ENCODE assay signal across 12 mouse cellular contexts in the genomic region with DNA sequence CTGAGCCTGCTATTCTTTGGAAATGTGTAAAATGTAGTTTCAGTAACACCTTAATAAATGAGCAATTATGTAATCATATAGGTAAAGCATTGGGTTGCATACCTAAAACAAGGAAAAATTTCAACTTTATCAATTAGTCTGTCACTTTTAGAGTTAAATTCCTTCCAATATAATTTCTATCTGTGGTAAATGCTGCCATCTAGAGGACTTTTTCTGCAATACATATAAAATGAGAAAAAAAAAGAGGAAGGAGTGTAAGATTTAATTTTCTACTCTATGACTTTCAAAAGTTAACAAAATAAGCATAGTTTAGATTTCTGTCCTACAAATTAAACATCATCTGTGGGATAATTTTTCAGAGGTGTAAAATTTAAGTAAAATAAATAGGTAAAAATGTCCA. TPM values are rescaled to one million over a fixed set of nuclear protein-coding genes. Genes with fewer than 3 reads are reported as not detected.
DNase-seq lines count a peak whose midpoint lies in the region; ATAC-seq and TF ChIP-seq lines count a peak whose summit lies in the region.
"Had no signal": no experiment of that assay in that cellular context is flagged by ENCODE, and none has a peak within 500 bp of the region (broad histone marks: within the 10 kb centered on the region; RNA-seq: fewer than 3 reads in every experiment).

No protein-coding gene starts in this region.

- H3K27ac ChIP-seq in cerebellum, adult 2 months (ENCODE audit: insufficient read depth, low read length): no peak overlapping the region
- H3K27ac ChIP-seq in kidney, postnatal 0 days: no peak overlapping the region
- H3K27ac ChIP-seq in kidney, adult 2 months (ENCODE audit: insufficient read depth, low read depth, low read length): no peak overlapping the region
- H3K27ac ChIP-seq: embryonic facial prominence, embryonic 13.5 days had no signal

- no peak overlapping the region for H3K9ac ChIP-seq in kidney, postnatal 0 days (ENCODE audit: low read depth, low read length)
- H3K9ac ChIP-seq: embryonic facial prominence, embryonic 13.5 days had no signal

- no peaks in the 10 kb centered on the region for H3K9me3 ChIP-seq in kidney, postnatal 0 days (replicated peaks; ENCODE audit: low read length)
- H3K9me3 ChIP-seq in E14TG2a.4 (ENCODE audit: low read length): no peaks in the 10 kb centered on the region
- H3K9me3 ChIP-seq: embryonic facial prominence, embryonic 13.5 days had no signal

- peak; percentile 32; the same call in 1 of the 2 replicates for TF ChIP-seq CTCF in cerebellum, adult 2 months (IDR thresholded peaks at IDR 0.05; ENCODE audit: borderline replicate concordance, insufficient read depth, low read depth, low read length)
- TF ChIP-seq CTCF in kidney, postnatal 0 days (IDR thresholded peaks at IDR 0.05; ENCODE audit: low read depth): peak; percentile 74
- no peak for TF ChIP-seq CTCF in kidney, adult 2 months (conservative IDR thresholded peaks at IDR 0.05; ENCODE audit: insufficient read depth, insufficient read length, low read depth, low read length)
- TF ChIP-seq CTCF in E14TG2a.4 (conservative IDR thresholded peaks at IDR 0.05; ENCODE audit: low read length): peak; percentile 42; the same call in 1 of the 2 replicates

- no peak for DNase-seq in cerebellum, adult 2 months
- no peak for DNase-seq in cerebellum, postnatal 36 days
- DNase-seq in kidney, postnatal 0 days (ENCODE audit: low spot score): peak; percentile 64
- DNase-seq in kidney, adult 2 months: no peak
- DNase-seq in embryo, embryonic 9.5 days (ENCODE audit: extremely low spot score): peak; percentile 15
- DNase-seq in right cerebral cortex, postnatal 14 days: no peak
- DNase-seq: lung, adult 18-20 months; spleen, adult 18-20 months had no signal

- no peak for ATAC-seq in kidney, postnatal 0 days (replicated peaks; ENCODE audit: low FRiP score, low read depth)
- no peak for ATAC-seq in megakaryocyte, adult 5-6 weeks (ENCODE audit: poor library complexity, severe bottlenecking)

- no peak overlapping the region for H3K4me2 ChIP-seq in kidney, postnatal 0 days (ENCODE audit: low read length)
- H3K4me2 ChIP-seq: embryonic facial prominence, embryonic 13.5 days had no signal

- no peak overlapping the region for H3K4me3 ChIP-seq in cerebellum, adult 2 months (replicated peaks; ENCODE audit: insufficient read depth, low read depth, low read length)
- no peak overlapping the region for H3K4me3 ChIP-seq in kidney, postnatal 0 days (replicated peaks; ENCODE audit: low read depth, low read length)
- H3K4me3 ChIP-seq in kidney, adult 2 months (ENCODE audit: insufficient read depth, low read depth, low read length): no peak overlapping the region
- H3K4me3 ChIP-seq in E14TG2a.4 (replicated peaks; ENCODE audit: low read length): no peak overlapping the region
- H3K4me3 ChIP-seq: embryonic facial prominence, embryonic 13.5 days had no signal

- no peaks in the 10 kb centered on the region for H3K4me1 ChIP-seq in cerebellum, adult 2 months (ENCODE audit: control insufficient read depth, insufficient read depth, low read length)
- H3K4me1 ChIP-seq in kidney, postnatal 0 days (replicated peaks; ENCODE audit: insufficient read depth, low read length): no peaks in the 10 kb centered on the region
- no peaks in the 10 kb centered on the region for H3K4me1 ChIP-seq in kidney, adult 2 months (ENCODE audit: control insufficient read depth, insufficient read depth, low read length)
- no peaks in the 10 kb centered on the region for H3K4me1 ChIP-seq in E14TG2a.4 (replicated peaks; ENCODE audit: low read depth, low read length)
- H3K4me1 ChIP-seq: embryonic facial prominence, embryonic 13.5 days had no signal

- H3K27me3 ChIP-seq in cerebellum, adult 2 months (ENCODE audit: control insufficient read depth, insufficient read depth, low read length): no peaks in the 10 kb centered on the region
- H3K27me3 ChIP-seq in kidney, postnatal 0 days (ENCODE audit: insufficient read depth, low read length): no peaks in the 10 kb centered on the region
- H3K27me3 ChIP-seq in kidney, adult 2 months (replicated peaks; ENCODE audit: control insufficient read depth, insufficient read depth, low read length): no peaks in the 10 kb centered on the region
- no peaks in the 10 kb centered on the region for H3K27me3 ChIP-seq in E14TG2a.4 (ENCODE audit: insufficient read depth, low read length)
- H3K27me3 ChIP-seq: embryonic facial prominence, embryonic 13.5 days had no signal

- TF ChIP-seq POLR2A in cerebellum, adult 2 months (IDR thresholded peaks at IDR 0.05; ENCODE audit: borderline replicate concordance, insufficient read depth, low read length): no peak
- TF ChIP-seq POLR2A in kidney, adult 2 months (IDR thresholded peaks at IDR 0.05; ENCODE audit: low read depth, low read length): no peak

- no peaks in the 10 kb centered on the region for H3K36me3 ChIP-seq in kidney, postnatal 0 days (ENCODE audit: insufficient read depth, low read length)
- H3K36me3 ChIP-seq in kidney, adult 2 months (ENCODE audit: control insufficient read depth, insufficient read depth, low read length): no peaks in the 10 kb centered on the region
- no peaks in the 10 kb centered on the region for H3K36me3 ChIP-seq in E14TG2a.4 (ENCODE audit: insufficient read depth, low read length)
- H3K36me3 ChIP-seq: embryonic facial prominence, embryonic 13.5 days had no signal

RNA-seq across cellular contexts. Expression of a gene that starts 8.1 kb away (rescaled TPM):
- polyA plus RNA-seq in cerebellum, adult 2 months (2012; rRNA removed): 70.0 and 71.3 TPM in 2 replicates
- polyA plus RNA-seq in kidney, postnatal 0 days (2015; fragmentation: Nextera tagmentation; extraction: Ambion mirVana): 8.1 and 8.8 TPM in 2 replicates
- polyA plus RNA-seq in kidney, adult 2 months (2012; rRNA removed): 0.30 and 0.73 TPM in 2 replicates
- not detected in 2 replicates for total RNA-seq in megakaryocyte, adult 5-6 weeks (2015)
- 2.3 TPM in 1 of 2 replicates, not detected in the other for total RNA-seq in megakaryocyte, adult 5-6 weeks (2017)
- total RNA-seq: monocyte, adult 5-6 weeks had no signal

Comparison
In these comparisons a context has a peak if more than half of its experiments do, and no peak if none do; other contexts are left out.
1. DNase-seq: peak in kidney, postnatal 0 days (single experiment) and embryo, embryonic 9.5 days (single experiment); none in cerebellum, adult 2 months (0 of 2), cerebellum, postnatal 36 days (0 of 2), kidney, adult 2 months (single experiment) and right cerebral cortex, postnatal 14 days (single experiment).